Mouse (Mus musculus) embryonic fibroblast, embryonic 13.5 days (primary cell): ENCODE data around the gene Serpine2.

Source experiments
- CTCF ChIP-seq: IDR thresholded peaks from 2 replicates; pipeline ENCODE4 v1.5.1; 2011; ENCODE audit warnings: mild to moderate bottlenecking, control low read depth, low read length, moderate library complexity, borderline replicate concordance; ENCODE audit not compliant: insufficient read depth
- POLR2A ChIP-seq: IDR thresholded peaks from 2 replicates; pipeline ENCODE4 v1.6.1; 2011; ENCODE audit warnings: low read depth, mild to moderate bottlenecking, control low read depth, low read length, moderate library complexity

DNA sequence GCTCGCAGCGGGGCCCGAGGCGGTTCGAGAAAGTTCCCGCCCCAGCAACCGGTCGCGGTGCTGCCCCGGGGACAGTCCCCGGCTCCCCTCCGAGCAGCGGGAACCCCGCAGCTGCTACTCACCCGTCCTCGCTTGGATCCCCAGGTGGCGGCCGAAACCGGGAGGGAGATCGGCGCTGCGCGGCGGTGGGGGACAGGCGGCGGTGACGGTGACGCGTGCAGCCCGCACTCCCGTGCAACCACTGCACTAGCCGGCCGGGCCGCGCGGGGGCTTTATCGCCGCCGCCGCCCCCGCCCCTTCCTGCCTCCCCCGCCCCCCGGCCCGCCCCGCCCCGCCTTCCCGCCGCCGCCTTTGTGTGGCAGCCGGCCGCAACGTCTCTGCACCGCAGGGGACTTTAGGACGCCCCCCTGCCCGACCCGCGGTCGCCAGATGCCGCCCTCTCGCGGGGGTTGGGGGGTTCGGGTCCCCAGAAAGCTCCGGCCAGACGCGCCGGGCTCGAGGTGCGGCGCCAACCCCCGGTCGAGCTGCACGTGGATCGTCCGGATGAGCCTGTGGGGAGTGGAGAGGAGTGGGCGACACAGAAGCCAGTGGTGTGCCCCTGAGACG lies 2.5 kb downstream of the Serpine2 start:
- TF ChIP-seq CTCF, result no peak
- TF ChIP-seq POLR2A, result peak; percentile 92
